Mouse (Mus musculus) MEL (cell line): ENCODE results near the gene Ap1g1.

Experiments used
- CTCF ChIP-seq, 3 experiments: IDR thresholded peaks in 2 of 3; conservative IDR thresholded peaks in 1 of 3; 2 replicates each; pipeline ENCODE4 v1.5.1; 2011 to 2012; ENCODE audit warnings: low read length in 3 of 3, low read depth in 2 of 3, mild to moderate bottlenecking in 2 of 3, improper control_type of control experiment in 1 of 3, inconsistent platforms in 1 of 3, mixed read lengths in 1 of 3, moderate library complexity in 1 of 3; ENCODE audit not compliant: control insufficient read depth in 1 of 3, insufficient read depth in 1 of 3, poor library complexity in 1 of 3, severe bottlenecking in 1 of 3
- GABPA ChIP-seq: IDR thresholded peaks from 2 replicates; pipeline ENCODE4 v1.6.1; 2012; ENCODE audit warnings: low read depth, mild to moderate bottlenecking, inconsistent platforms, low read length, improper control_type of control experiment, moderate library complexity
- HCFC1 ChIP-seq: IDR thresholded peaks from 2 replicates; pipeline ENCODE4 v1.6.1; 2012; ENCODE audit warnings: low read depth, mild to moderate bottlenecking, inconsistent platforms, low read length, improper control_type of control experiment, moderate library complexity
- JUND ChIP-seq: IDR thresholded peaks from 2 replicates; pipeline ENCODE4 v1.6.1; 2011; ENCODE audit warnings: low read depth, mild to moderate bottlenecking, improper control_type of control experiment, low read length
- MAZ ChIP-seq: IDR thresholded peaks from 2 replicates; pipeline ENCODE4 v1.6.1; 2012; ENCODE audit warnings: low read depth, mild to moderate bottlenecking, inconsistent platforms, low read length, improper control_type of control experiment
- POLR2A ChIP-seq, 2 experiments: IDR thresholded peaks; 2 replicates each; pipeline ENCODE4 v1.6.1; 2011 to 2012; ENCODE audit warnings: low read length in 2 of 2, mild to moderate bottlenecking in 2 of 2, control low read depth in 1 of 2, improper control_type of control experiment in 1 of 2, low read depth in 1 of 2, moderate library complexity in 1 of 2; ENCODE audit not compliant: control insufficient read depth in 1 of 2, insufficient read depth in 1 of 2, poor library complexity in 1 of 2
- POLR2AphosphoS5 ChIP-seq: IDR thresholded peaks from 2 replicates; pipeline ENCODE4 v1.6.1; 2012; ENCODE audit warnings: low read depth, borderline replicate concordance, mild to moderate bottlenecking, inconsistent platforms, low read length, moderate library complexity, mixed read lengths
- TAL1 ChIP-seq: IDR thresholded peaks from 2 replicates; pipeline ENCODE4 v1.6.1; 2012; ENCODE audit warnings: mild to moderate bottlenecking, inconsistent platforms, low read length, moderate library complexity, mixed read lengths
- TCF12 ChIP-seq: IDR thresholded peaks from 2 replicates; pipeline ENCODE4 v1.6.1; 2014; ENCODE audit warnings: low read depth, mild to moderate bottlenecking, inconsistent platforms, low read length, improper control_type of control experiment, moderate library complexity
- USF1 ChIP-seq: IDR thresholded peaks from 2 replicates; pipeline ENCODE4 v1.6.1; 2014; ENCODE audit warnings: low read depth, mild to moderate bottlenecking, inconsistent platforms, low read length, improper control_type of control experiment, moderate library complexity

- TF ChIP-seq POLR2AphosphoS5 (no peak), HCFC1 (no peak), CTCF (IDR thresholded peaks at IDR 0.05 in 2 of 3, conservative IDR thresholded peaks at IDR 0.05 in 1 of 3; ENCODE audit: control insufficient read depth in 1 of 3, insufficient read depth in 1 of 3, low read depth in 2 of 3, low read length in 3 of 3, poor library complexity in 1 of 3, severe bottlenecking in 1 of 3) (no peak), GABPA (no peak), USF1 (no peak), POLR2A (IDR thresholded peaks at IDR 0.05; ENCODE audit: control insufficient read depth in 1 of 2, insufficient read depth in 1 of 2, low read depth in 1 of 2, low read length in 2 of 2, poor library complexity in 1 of 2) (no peak), TAL1 (no peak), TCF12 (no peak), MAZ (no peak), JUND (no peak)
These were observed 36.9 kb downstream of the Ap1g1 start for GRCm38 (mm10) chr8:109815268-109815667.
